Mouse (Mus musculus) neural tube, embryonic 15.5 days (tissue): ENCODE measurements around the gene Cyp2c23. TPM values are rescaled to one million over a fixed set of nuclear protein-coding genes. Genes with fewer than 3 reads are reported as not detected.

ENCODE experiments used
- ATAC-seq: fragments of 200-750 bp; cut with Nextera tagmentation; 2 replicates; pipeline ENCODE4 v1.8.0; 2017; ENCODE audit warnings: mild to moderate bottlenecking, moderate TSS enrichment, moderate library complexity; ENCODE audit not compliant: low FRiP score
- H3K27ac ChIP-seq: fragments of 300-500 bp; sonication (generic); replicated peaks from 2 replicates; pipeline ENCODE4 v1.5.1; 2015; ENCODE audit warnings: mild to moderate bottlenecking, inconsistent platforms
- H3K27me3 ChIP-seq: fragments of 300-500 bp; sonication (generic); replicated peaks from 2 replicates; pipeline ENCODE4 v1.6.1; 2015; ENCODE audit warnings: inconsistent platforms
- H3K36me3 ChIP-seq: fragments of 300-500 bp; sonication (generic); 2 replicates; pipeline ENCODE4 v1.6.1; 2015; ENCODE audit warnings: inconsistent platforms
- H3K4me1 ChIP-seq: fragments of 300-500 bp; sonication (generic); 2 replicates; pipeline ENCODE4 v1.6.1; 2015; ENCODE audit warnings: inconsistent platforms
- H3K4me2 ChIP-seq: fragments of 300-500 bp; sonication (generic); 2 replicates; pipeline ENCODE4 v1.6.1; 2015; ENCODE audit warnings: inconsistent platforms, mild to moderate bottlenecking, moderate library complexity
- H3K4me3 ChIP-seq: fragments of 300-500 bp; sonication (generic); replicated peaks from 2 replicates; pipeline ENCODE4 v1.5.1; 2015; ENCODE audit warnings: mild to moderate bottlenecking, inconsistent platforms
- H3K9ac ChIP-seq: fragments of 300-500 bp; sonication (generic); replicated peaks from 2 replicates; pipeline ENCODE4 v1.6.1; 2015; ENCODE audit warnings: mild to moderate bottlenecking, inconsistent platforms
- H3K9me3 ChIP-seq: fragments of 300-500 bp; sonication (generic); replicated peaks from 2 replicates; pipeline ENCODE4 v1.6.1; 2016; ENCODE audit warnings: inconsistent platforms
- WGBS: fragments of 180-500 bp; shearing (Covaris S2); methylation state at CpG from one replicate; pipeline ENCODE4 v1.1.7; 2015; ENCODE audit warnings: mixed read lengths; 5-methylcytosine and 5-hydroxymethylcytosine counted together
- polyA plus RNA-seq: library from polyadenylated mRNA; unstranded; fragments of >200 nt; fragmentation: Nextera tagmentation; extraction: Ambion mirVana; gene quantifications from 2 replicates; pipeline ENCODE4 v1.2.1, GENCODE M21; 2015

The Cyp2c23 gene
- polyA plus RNA-seq, 1 experiment from 2014 or later: not detected

GRCm38 (mm10) chr19:43990362-43990761, 38.6 kb downstream of the Cyp2c23 start:
- Histone ChIP-seq H3K4me1 (peaks cover 9% of the 10 kb centered on the region; the same call in 1 of the 2 replicates), H3K36me3 (no peaks in the 10 kb centered on the region), H3K27ac (no peak overlapping the region), H3K9me3 (no peaks in the 10 kb centered on the region), H3K9ac (no peak overlapping the region), H3K4me3 (no peak overlapping the region), H3K4me2 (no peak overlapping the region), H3K27me3 (0 out of 2 replicates have a peak, but pooled peaks cover 4% of the 10 kb centered on the region)
- ATAC-seq: no peak
- 86% methylated on average over 8 of the region's 8 CpGs for WGBS

DNA sequence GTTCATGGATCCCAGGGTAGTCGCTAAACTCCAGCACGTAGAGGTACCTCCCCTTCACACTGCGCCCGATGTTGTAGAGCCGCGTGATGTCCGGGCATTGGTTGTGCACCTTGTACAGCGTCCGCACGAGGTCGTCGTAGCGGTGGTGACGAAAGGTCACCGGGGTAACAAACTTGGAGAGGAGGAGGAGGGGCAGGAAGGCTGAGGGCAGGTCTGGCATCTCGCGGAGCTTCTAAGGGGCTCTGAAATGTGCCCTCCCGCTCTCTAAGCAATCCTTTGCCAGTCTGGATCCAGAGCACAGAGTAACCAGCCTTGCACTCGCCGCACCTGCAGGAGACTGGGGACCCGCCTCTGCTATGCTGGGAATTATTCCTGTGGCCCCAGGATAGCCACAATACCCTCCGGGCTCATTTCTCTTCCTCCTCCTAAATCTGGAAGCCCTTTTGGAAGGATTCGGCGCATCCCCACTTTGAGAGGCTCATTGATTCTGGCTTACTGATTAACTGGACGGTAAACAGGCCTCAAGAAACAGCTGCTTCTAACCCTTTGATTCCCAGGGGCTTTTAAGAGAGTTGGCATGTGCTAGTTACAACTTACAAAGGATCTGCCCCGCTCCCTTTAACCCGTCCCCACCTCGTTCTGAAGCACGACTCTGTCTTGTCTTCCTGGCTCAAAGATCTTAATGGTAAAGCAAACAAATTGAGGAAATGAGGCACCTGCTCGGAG, 42.8 kb downstream of the Cyp2c23 start, which contains the start of gene Cpn1:
Gene Cpn1, minus strand, starts transcription at position 488 of the 726 bp plus-strand sequence.
- H3K9ac ChIP-seq: peak within 1 kb of the TSS; percentile 17; the same call in 1 of the 2 replicates
- 4% methylated on average over 30 of the region's 30 CpGs for WGBS
- peak within 1 kb of the TSS; percentile 24 for H3K4me3 ChIP-seq
- H3K9me3 ChIP-seq: no peaks in the 10 kb centered on the region
- H3K27me3 ChIP-seq: 0 out of 2 replicates have a peak, but pooled peaks cover 4% of the 10 kb centered on the region
- peak within 1 kb of the TSS; percentile 54 for H3K4me2 ChIP-seq
- ATAC-seq: no peak
- H3K27ac ChIP-seq: no peak within 1 kb of the TSS
- peaks cover 9% of the 10 kb centered on the region; the same call in 1 of the 2 replicates for H3K4me1 ChIP-seq
- no peaks in the 10 kb centered on the region for H3K36me3 ChIP-seq

GRCm38 (mm10) chr19:43981992-43982391, 47.0 kb downstream of the Cyp2c23 start:
- Histone ChIP-seq H3K36me3 (no peaks in the 10 kb centered on the region), H3K4me1 (peaks cover 9% of the 10 kb centered on the region; the same call in 1 of the 2 replicates), H3K27ac (no peak overlapping the region), H3K27me3 (0 out of 2 replicates have a peak, but pooled peaks cover 4% of the 10 kb centered on the region), H3K4me2 (no peak overlapping the region), H3K9ac (no peak overlapping the region), H3K4me3 (no peak overlapping the region), H3K9me3 (no peaks in the 10 kb centered on the region)
- ATAC-seq: no peak
- WGBS: 93% methylated on average over 5 of the region's 5 CpGs

DNA sequence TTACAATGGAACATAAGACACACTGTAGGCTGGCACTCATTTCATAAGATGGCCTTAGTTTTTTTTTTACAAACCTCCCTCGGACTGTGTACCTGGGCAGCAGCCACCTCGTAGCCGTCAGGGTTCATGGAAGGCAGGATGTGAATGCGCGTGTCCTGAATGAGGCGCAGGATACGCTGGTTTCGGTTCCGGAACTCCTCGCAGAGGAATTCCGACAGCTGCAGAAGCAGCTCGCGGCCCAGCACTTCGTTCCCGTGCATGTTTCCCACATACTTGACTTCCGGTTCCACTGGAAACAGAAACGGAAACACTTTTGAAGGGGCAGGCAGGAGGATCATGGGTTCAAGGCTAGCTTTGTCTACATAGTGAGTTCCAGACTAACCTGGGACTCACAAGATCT, 48.3 kb downstream of the Cyp2c23 start:
- Histone ChIP-seq H3K4me1 (0 out of 2 replicates have a peak, but pooled peaks cover under 1% of the 10 kb centered on the region), H3K4me3 (no peak overlapping the region), H3K27ac (no peak overlapping the region), H3K36me3 (no peaks in the 10 kb centered on the region), H3K9me3 (no peaks in the 10 kb centered on the region), H3K4me2 (no peak overlapping the region), H3K27me3 (0 out of 2 replicates have a peak, but pooled peaks cover under 1% of the 10 kb centered on the region), H3K9ac (no peak overlapping the region)
- WGBS: 97% methylated on average over 17 of the region's 17 CpGs
- ATAC-seq: no peak

- no peaks in the 10 kb centered on the region for H3K27me3 ChIP-seq
- no peaks in the 10 kb centered on the region for H3K4me1 ChIP-seq
- no peak for ATAC-seq
- H3K9me3 ChIP-seq: no peaks in the 10 kb centered on the region
- WGBS: 86% methylated on average over 3 of the region's 3 CpGs
- no peaks in the 10 kb centered on the region for H3K36me3 ChIP-seq
- H3K9ac ChIP-seq: no peak overlapping the region
- no peak overlapping the region for H3K27ac ChIP-seq
- H3K4me3 ChIP-seq: no peak overlapping the region
- no peak overlapping the region for H3K4me2 ChIP-seq
These were observed 51.2 kb downstream of the Cyp2c23 start for GRCm38 (mm10) chr19:43977799-43978198.

- H3K4me3 ChIP-seq: no peak overlapping the region
- no peak overlapping the region for H3K27ac ChIP-seq
- H3K4me1 ChIP-seq: no peaks in the 10 kb centered on the region
- no peaks in the 10 kb centered on the region for H3K27me3 ChIP-seq
- no peak overlapping the region for H3K9ac ChIP-seq
- no peak for ATAC-seq
- no peak overlapping the region for H3K4me2 ChIP-seq
- no peaks in the 10 kb centered on the region for H3K9me3 ChIP-seq
- no peaks in the 10 kb centered on the region for H3K36me3 ChIP-seq
- WGBS: 67% methylated on average over 6 of the region's 6 CpGs
These were observed 52.3 kb downstream of the Cyp2c23 start for GRCm38 (mm10) chr19:43976661-43977060.

DNA sequence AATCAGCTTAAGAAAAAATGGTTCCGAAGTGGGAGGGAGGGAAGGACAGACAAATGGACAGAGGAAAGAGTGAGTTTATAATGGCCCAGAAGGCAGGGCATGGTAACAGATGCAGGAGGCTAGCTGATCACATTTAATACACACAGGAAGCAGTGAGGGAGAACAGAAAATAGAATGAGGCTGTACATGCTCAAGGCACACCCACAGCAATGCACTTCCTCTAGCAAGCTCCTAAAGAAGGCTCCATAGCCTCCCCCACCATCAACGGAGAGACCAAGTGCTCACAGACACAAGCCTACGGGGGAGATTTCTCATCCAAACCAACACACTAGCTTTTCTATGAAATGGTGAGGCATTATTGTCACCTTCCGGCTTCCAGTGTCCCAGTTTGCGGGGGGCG, 54.8 kb downstream of the Cyp2c23 start:
- 94% methylated on average over 6 of the region's 6 CpGs for WGBS
- no peak overlapping the region for H3K27ac ChIP-seq
- ATAC-seq: no peak
- H3K4me2 ChIP-seq: no peak overlapping the region
- H3K9me3 ChIP-seq: no peaks in the 10 kb centered on the region
- no peak overlapping the region for H3K9ac ChIP-seq
- H3K36me3 ChIP-seq: no peaks in the 10 kb centered on the region
- H3K27me3 ChIP-seq: no peaks in the 10 kb centered on the region
- H3K4me1 ChIP-seq: no peaks in the 10 kb centered on the region
- H3K4me3 ChIP-seq: no peak overlapping the region

DNA sequence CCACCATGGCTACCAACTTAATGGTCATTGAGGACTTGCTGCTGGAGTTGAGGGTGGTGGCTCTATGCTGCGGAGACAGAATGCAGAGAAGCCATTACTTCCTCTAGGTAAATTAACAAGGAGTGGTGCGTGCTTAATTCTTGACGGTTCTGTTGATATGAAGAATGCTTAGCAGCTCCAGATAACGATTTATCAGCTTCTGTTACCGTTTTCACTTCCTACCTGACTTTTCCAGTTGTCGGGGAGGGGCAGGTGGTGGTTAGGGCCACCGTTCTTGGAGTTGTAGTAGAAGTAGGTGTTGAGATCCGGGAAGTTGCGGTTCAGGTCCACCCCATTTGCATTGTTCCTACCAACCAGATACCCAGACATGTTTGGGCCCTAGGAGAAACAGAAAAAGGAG, 55.3 kb downstream of the Cyp2c23 start:
- H3K27me3 ChIP-seq: no peaks in the 10 kb centered on the region
- H3K9ac ChIP-seq: no peak overlapping the region
- H3K4me3 ChIP-seq: no peak overlapping the region
- H3K4me2 ChIP-seq: no peak overlapping the region
- H3K36me3 ChIP-seq: no peaks in the 10 kb centered on the region
- no peaks in the 10 kb centered on the region for H3K4me1 ChIP-seq
- no peaks in the 10 kb centered on the region for H3K9me3 ChIP-seq
- H3K27ac ChIP-seq: no peak overlapping the region
- no peak for ATAC-seq
- WGBS: 91% methylated on average over 9 of the region's 9 CpGs

- no peaks in the 10 kb centered on the region for H3K4me1 ChIP-seq
- 96% methylated on average over 8 of the region's 8 CpGs for WGBS
- no peak for ATAC-seq
- no peaks in the 10 kb centered on the region for H3K27me3 ChIP-seq
- H3K9ac ChIP-seq: no peak overlapping the region
- no peaks in the 10 kb centered on the region for H3K36me3 ChIP-seq
- H3K27ac ChIP-seq: no peak overlapping the region
- H3K4me3 ChIP-seq: no peak overlapping the region
- H3K9me3 ChIP-seq: no peaks in the 10 kb centered on the region
- no peak overlapping the region for H3K4me2 ChIP-seq
These were observed 56.9 kb downstream of the Cyp2c23 start for GRCm38 (mm10) chr19:43972129-43972528.

- WGBS: 54% methylated on average over 10 of the region's 11 CpGs
- H3K27ac ChIP-seq: no peak overlapping the region
These were observed 60.5 kb downstream of the Cyp2c23 start for GRCm38 (mm10) chr19:43968436-43969026.

GRCm38 (mm10) chr19:43966481-43966880, 62.5 kb downstream of the Cyp2c23 start:
- no peak for ATAC-seq
- no peaks in the 10 kb centered on the region for H3K9me3 ChIP-seq
- H3K4me3 ChIP-seq: no peak overlapping the region
- no peaks in the 10 kb centered on the region for H3K4me1 ChIP-seq
- H3K27ac ChIP-seq: no peak overlapping the region
- WGBS: 87% methylated on average over 2 of the region's 2 CpGs
- H3K36me3 ChIP-seq: no peaks in the 10 kb centered on the region
- H3K27me3 ChIP-seq: no peaks in the 10 kb centered on the region
- H3K4me2 ChIP-seq: no peak overlapping the region
- H3K9ac ChIP-seq: no peak overlapping the region

More at GRCm38 (mm10) chr19:43968436-43969026, 60.5 kb downstream of the Cyp2c23 start:
- Histone ChIP-seq H3K27me3 (no peaks in the 10 kb centered on the region), H3K4me3 (no peak overlapping the region), H3K4me1 (no peaks in the 10 kb centered on the region), H3K4me2 (no peak overlapping the region), H3K9ac (no peak overlapping the region), H3K36me3 (no peaks in the 10 kb centered on the region), H3K9me3 (no peaks in the 10 kb centered on the region)
- ATAC-seq: no peak

DNA sequence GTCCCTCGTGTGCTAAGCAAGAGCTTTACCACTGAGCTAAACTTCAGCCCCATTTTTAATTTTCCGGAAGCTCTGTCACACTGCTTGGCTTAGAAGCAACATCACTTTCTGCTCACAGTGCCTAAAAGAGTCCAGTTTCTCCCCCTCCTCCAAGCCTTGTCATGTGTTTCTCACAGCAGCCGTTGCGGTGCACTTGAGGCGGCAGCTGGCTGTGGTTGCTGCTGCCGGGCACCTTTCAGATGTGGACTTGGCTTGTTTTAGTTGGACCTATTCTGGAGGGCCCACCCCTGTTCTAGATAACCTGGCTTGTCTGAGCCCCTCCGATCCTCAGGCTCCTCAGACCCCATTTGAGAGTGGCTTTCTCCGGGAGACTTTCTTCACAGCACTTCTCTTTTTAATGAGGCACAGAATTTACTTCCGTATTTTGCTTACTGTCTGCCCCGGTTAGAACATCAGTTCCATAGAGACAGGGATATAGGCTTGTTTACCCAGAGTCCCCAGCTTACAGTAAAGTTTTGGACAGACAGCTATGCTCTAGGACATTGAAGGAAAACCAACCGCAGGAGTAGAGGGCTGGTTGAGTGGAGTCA, 63.4 kb downstream of the Cyp2c23 start:
- Histone ChIP-seq H3K4me2 (no peak overlapping the region), H3K36me3 (no peaks in the 10 kb centered on the region), H3K4me3 (no peak overlapping the region), H3K27me3 (no peaks in the 10 kb centered on the region), H3K9me3 (no peaks in the 10 kb centered on the region), H3K9ac (no peak overlapping the region), H3K27ac (no peak overlapping the region), H3K4me1 (no peaks in the 10 kb centered on the region)
- WGBS: 90% methylated on average over 11 of the region's 11 CpGs
- no peak for ATAC-seq
